Mouse (Mus musculus): ENCODE results near the gene Cpa5. TPM values are rescaled to one million over a fixed set of nuclear protein-coding genes. Genes with fewer than 3 reads are reported as not detected.

Gene Cpa5
- total RNA-seq, 2 experiments from 2014 or later: not detected

DNA sequence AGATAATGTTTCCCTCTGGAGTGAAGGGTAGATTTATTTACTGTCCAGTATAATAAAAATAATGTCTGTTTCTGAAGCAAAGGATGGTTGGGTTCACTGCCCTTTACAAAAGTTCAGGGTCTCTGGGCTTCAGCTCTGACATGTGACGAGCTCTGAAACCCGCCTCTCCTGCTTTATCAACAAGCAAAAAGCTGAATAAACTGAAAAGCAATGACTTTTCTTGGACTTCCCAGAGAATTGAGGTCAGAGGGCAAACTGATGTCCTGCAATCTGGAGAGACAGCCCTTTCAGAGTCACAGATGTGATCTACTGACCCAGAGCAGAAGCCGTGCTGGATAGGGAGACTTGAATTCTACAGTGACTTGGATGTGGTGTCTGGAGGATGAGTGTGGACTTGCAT, 10.8 kb upstream of the Cpa5 start:
- no peak for DNase-seq (ENCODE audit: low spot score in 2 of 2)
- intact Hi-C loops (cut with DNase I): no loop called here

DNA sequence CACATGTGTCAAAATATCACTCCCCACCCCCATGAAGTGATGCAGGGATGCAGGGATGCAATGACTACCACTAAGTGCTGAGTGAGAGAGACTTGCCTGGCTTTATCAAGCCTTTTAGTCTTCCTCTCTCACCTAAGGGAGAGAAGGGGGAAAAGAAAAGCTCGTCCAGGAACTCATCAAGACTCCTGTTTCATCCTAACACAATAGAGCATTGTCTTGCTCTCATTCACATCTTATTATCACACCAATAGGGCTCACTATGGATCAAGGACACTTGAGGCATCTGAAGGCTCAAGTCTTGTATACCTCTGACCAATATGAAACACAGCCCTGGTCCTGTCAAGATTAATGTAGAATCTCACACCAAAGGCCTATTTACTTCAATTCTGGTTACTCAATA, 9.8 kb upstream of the Cpa5 start:
- no peak for DNase-seq (ENCODE audit: low spot score in 2 of 2)

DNA sequence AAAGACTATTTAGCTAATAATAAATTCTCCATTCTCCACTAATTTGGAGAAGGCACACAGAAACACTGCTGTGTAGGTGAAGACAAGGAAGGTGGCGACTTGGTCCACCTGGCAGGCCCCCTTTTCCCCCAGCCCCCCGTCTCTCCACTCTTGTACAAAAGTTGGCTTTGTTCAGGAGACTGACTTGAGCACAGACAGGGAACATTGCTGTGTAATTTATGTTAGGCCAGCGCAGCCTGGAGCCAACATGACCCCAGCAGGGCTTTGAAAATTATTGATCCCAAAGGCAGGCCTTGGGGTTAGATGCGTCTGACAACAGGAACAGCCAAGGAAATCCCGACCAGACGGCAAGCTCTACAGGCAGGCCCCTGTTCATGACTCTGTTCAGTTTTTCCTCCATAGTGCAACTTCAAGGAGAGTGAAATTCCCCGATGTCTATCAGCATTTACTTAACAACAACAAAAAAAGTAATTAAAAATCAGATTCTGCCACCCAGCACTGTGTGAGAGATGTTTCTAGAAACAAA, 6.4 kb upstream of the Cpa5 start:
- DNase-seq (ENCODE audit: low spot score in 2 of 2): no peak
- intact Hi-C loops (cut with DNase I): no loop called here

More for the DNA sequence above, 9.8 kb upstream of the Cpa5 start:
- intact Hi-C loops (cut with DNase I): no loop called here

DNA sequence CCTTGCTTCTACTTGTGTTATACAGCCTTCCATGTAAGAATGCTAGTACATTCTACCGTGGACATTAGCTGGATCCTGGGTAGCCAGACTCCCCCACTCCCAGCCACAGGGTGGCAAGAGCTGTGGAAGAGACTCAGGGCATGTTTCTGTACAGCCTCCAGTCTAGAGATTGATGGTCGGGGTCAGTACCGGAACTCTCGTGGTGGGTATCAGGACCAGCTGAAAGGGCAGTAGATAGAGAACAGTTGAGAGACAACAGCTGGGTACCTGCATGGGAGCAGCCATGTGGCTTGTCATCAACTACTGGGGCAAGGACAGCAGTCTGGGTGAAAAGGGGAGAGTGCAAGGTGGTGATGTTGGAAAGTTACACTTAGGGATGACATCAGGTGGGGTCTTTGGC, 5.7 kb upstream of the Cpa5 start:
- intact Hi-C loops (cut with DNase I): no loop called here
- DNase-seq (ENCODE audit: low spot score in 2 of 2): no peak

DNA sequence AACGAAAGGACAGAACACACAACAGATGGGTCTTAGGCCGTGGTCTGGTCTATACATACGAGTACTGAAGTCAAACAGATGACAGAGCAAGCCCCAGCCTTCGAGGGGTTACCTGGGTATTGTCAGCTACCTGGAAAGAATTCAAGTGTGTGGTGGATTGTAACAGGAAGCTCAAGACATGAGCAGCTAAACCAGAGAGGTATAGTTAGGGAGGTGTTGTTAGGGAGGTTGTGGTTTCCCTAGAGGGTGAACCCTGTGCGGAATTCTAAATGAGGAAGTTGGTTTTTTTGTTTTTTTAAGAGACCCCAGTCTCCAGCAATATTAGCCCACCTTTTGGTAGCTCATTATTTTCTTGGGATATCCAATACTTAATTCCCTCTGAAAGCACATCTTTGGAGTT, 5.1 kb upstream of the Cpa5 start:
- DNase-seq (ENCODE audit: low spot score in 2 of 2): no peak
- intact Hi-C loops (cut with DNase I): no loop called here

DNA sequence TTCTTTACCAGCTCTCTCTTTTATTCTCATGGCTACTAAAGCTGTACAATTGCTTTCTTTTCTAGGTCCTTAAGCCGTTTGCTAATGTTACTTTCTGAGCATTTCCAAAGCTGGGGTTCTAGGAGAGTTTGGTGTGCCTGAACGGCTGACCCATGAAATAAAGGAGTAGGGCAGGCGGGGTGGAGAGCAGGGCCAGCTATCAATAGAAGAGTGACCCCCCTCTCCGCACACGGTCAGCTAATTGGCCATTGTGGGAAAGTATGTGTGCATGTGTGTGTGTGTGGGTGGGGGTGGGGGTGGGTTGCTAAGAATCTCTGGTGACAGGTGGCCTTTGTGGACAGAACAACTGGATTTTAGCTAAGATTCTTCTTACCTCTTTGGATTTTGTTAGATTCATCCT, 402 bp downstream of the Cpa5 start:
- intact Hi-C loops (cut with DNase I): no loop called here

DNA sequence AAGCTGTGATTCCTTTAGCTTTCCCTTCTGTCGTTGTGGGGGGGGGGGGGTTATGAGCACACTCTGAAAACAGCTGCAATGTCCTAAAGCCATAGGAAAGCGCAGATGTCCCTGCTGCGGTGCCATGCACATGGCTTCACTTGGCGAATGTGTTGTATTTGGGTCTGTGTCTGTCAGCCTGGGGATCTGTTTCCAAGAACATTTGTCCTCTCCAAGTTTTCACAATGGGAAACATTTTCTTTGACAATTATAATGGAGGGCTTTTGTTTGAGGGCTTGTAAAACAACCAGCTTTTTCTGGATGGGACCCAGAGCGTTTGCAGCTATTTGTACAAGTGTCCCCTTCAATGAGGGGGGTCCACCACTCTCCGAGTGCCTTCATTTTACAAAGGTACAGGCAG, 3.4 kb downstream of the Cpa5 start:
- intact Hi-C loops (cut with DNase I): no loop called here
- DNase-seq (ENCODE audit: low spot score in 2 of 2): no peak

More for the DNA sequence above, 402 bp downstream of the Cpa5 start:
- no peak for DNase-seq (ENCODE audit: low spot score in 2 of 2)

DNA sequence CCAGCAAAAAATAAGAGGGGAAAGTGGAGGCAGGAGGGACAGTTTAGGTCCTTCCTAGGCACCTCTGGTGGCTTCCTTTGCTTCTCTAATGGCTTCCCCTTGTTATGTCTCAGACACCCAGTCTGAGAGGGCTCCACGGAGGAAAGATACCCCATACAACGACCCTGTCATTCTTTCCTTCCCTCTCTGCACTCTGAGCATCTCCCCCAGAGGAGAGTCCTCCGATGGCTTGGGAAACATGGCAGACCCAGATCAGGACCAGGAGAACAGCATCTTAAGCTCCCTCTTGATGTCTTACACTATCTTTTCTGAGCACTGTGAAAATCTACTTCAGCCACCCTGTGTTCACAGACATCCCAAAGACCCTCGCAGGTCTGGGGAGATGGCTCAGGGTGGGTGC, 4.9 kb downstream of the Cpa5 start:
- DNase-seq (ENCODE audit: low spot score in 2 of 2): no peak
- intact Hi-C loops (cut with DNase I): no loop called here

DNA sequence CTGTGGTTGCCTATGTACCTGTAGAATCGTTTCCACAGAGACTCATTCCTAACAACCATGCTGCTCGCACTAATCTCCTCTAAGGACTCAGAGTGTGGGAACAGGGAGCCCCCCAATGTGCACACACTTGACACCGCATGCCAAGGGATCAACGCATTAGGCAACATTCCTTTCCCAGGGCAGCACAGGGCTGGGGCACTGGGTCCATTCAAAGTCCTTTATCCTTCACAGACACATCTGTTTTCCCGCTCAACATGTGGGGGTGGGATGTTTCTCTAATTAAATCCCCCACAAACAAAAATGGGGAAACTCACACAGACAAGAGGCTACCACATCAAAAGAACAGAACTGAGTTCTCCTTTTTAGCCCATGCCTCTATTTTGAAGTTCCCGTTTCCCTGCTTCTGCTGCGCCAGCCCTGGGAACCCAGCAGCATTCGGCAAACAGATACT, 5.7 kb downstream of the Cpa5 start:
- intact Hi-C loops (cut with DNase I): no loop called here
- DNase-seq (ENCODE audit: low spot score in 2 of 2): no peak

DNA sequence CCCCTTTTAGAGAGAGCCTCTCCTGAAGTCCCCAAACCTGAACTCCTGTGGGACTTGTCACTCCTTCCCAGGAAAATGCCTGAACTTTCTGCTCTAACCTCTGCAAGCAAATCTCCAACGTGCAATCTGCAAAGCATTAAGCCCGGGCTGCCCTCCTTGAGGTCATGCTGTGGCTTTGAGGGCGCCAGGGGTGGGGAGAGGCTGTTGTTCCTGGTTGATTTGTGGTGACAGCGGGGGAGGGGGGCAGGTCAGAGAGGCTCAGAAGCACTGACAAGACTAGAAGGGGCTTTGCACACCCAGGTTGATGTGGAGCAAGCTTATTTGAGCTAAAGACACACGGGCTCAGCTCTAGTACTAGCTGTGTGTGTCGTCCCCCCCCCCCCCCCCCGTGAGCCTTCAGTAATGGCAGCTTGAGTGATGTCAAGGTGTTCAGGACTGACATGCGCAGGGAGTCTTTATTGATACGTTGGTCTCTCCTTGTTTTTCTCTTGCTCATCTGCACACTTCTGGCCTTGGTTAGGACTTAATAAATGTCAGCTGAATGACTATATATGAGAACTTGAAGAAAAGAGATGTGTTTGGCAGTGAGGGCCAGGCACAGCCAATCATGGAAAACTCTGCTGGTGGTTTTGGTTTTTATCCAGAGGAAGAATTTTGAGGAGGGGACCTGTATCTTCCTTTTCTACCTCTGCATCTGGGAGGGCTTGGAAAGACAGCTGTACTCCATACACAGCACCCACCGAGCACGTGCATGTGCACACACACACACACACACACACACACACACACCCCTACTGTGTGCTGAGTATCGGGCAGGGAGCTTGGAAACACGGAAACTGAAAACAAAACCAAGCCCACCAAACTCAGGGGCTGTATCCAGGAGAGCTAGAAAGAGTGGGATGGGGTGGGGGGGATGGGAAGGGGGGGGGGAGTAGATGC, 6.5 kb downstream of the Cpa5 start:
- no peak for DNase-seq (ENCODE audit: low spot score in 2 of 2)

DNA sequence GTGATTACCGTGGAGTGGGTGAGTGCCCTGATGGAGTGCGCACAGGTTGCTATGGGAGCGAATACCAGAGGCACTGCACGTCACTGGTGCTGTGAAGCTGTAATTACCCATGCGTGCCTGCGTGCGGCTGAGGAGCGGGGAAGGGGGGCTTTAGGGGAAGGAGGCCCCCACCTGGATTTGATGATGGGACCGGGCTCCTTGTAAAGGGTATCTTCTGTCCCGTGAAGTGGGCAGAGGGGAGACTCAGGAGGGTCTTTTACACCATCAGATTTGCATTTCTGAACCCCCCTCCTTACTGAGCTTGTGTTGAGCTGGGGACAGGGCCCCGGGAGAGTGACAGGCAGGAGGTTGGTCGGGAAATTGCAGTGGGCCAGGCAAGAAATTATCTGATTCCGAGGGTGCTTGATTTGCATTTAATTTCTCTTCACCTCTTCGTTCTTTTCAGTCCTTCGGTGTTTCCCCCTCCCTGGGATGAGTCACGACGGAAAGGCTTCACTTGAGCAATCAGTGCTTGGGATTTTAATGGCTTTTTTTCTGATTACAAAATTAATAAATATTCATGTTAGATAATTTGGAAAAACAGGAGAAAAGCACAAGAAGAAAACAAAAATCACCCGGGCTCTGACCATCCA, 7.3 kb downstream of the Cpa5 start:
- DNase-seq (ENCODE audit: low spot score in 2 of 2): peak; percentile 50 to 63
- intact Hi-C loops (cut with DNase I): loop anchor here (1.0 kb wide), 2 partner anchors 46 to 67 kb away; no protein-coding TSS in a partner anchor

More for the DNA sequence above, 6.5 kb downstream of the Cpa5 start:
- intact Hi-C loops (cut with DNase I): loop anchor here (1.0 kb wide), 1 partner anchor 66 kb away; no protein-coding TSS in a partner anchor

DNA sequence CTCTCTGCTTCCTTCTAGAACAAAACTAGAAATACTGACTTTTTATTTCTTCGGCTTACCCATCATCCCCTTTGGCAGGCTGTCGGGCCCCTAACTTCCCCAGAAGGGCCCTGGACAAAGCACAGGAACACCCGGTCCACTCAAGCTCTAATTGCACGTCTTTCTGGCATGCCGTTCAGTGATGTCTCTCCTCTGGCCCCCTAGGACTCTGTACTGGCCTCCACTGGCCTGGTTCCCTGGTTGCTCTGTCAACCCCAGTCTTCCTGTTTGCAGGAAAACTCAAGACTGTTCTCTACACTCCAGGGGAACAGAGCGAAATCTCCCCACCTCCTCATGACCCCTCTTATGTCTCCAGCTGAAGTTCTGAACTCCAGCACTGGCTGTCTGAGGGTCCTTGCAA, 7.9 kb downstream of the Cpa5 start:
- intact Hi-C loops (cut with DNase I): loop anchor here (1.0 kb wide), 1 partner anchor 46 kb away; no protein-coding TSS in a partner anchor
- DNase-seq (ENCODE audit: low spot score in 2 of 2): no peak

DNA sequence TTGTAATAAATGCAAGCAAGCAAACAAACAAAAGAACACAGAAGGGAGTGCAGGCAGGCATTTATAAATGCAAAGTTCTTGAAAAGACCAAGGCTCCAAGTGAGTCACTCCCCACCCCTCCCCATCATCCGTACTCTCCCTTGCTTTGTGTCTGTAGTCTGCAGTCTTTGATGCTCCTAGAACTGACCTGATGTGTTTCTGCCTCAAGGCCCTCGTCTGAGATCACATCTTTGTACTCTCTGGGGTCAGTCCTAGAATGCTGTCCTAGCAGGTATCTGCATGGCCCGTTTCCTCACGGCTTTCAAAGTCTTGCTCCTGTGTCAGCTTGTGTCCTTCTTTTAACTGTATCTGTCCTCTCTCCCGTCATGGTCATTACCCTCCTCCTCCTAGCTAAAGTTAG, 8.8 kb downstream of the Cpa5 start:
- intact Hi-C loops (cut with DNase I): no loop called here
- no peak for DNase-seq (ENCODE audit: low spot score in 2 of 2)

DNA sequence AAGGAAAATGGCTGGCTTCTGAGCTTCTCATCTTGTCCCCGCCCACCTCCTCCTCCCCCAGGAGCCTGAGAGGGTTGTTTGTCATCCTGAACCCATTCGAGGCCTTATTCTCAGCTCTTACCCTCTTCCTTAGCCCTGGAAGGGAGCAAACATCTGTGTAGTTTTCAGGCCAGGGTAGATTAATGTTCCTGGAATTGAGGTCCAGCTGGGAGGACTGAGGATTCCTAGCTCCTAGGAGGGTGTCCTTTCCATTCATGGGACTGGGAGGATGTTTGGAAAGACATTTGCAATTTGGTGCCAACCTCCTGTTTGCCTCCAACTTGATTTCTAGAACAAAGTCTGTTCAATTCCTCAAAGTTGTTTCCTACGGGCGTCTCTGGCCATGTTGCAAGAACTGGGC, 9.8 kb downstream of the Cpa5 start:
- DNase-seq (ENCODE audit: low spot score in 2 of 2): no peak
- intact Hi-C loops (cut with DNase I): no loop called here

DNA sequence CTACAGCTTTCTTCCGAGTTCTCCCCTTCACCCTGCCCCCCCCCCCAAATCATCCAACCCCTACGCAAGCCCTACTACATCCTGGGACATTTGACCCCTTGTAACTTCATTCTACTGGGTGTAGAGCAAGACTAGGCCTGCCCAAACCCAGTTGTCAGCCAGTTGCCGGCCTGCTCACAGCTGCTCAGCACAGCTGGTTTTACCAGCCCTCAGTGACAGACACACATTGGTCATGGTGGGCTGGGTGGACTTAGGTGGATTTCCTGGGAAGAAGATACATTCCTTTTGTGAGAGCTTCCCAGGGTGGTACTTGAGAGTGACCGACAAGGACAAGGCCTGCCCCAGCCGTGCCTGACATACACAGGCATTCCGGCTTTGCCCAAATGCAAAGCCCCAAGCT, 10.2 kb downstream of the Cpa5 start:
- intact Hi-C loops (cut with DNase I): no loop called here
- no peak for DNase-seq (ENCODE audit: low spot score in 2 of 2)

DNA sequence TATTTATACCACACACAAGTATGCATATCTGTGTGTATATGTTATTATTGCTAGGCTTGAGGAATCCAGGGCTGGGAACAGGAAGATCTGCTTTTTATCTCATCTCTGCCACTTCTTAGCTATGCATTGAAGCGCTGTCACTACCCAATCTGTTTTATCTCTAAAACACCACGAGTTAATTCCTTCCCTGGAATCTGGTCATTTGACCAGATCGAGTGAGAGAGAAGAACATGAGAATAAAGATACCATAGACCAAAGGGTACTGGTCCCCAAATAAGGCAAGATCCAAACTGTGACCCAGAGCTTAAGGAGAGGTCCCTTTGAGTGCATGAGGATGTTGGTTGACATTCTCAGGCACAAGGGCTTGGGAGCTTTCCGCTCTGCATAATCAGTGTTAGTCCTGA, 11.2 kb downstream of the Cpa5 start:
- no peak for DNase-seq (ENCODE audit: low spot score in 2 of 2)
- intact Hi-C loops (cut with DNase I): no loop called here

DNA sequence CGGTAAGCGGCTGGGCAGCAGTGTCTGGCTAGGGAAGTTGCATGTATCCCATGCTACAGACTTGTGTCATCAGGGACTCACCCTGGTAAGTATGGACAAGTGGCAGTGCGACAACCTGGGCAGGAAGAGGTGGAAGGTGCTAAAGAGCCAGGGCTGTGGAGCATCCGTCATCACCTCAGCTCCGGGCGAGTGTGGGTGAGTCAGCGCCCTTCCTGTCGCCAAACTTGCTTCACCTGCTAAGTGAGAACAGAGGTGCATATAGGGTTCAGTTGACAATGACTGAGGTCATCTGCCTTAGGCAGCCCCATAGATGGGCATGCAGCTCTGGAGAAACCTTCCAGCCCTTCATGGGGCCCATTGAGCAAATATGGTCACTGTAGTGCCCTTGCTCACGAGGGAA, 14.0 kb downstream of the Cpa5 start:
- no peak for DNase-seq (ENCODE audit: low spot score in 2 of 2)
- intact Hi-C loops (cut with DNase I): no loop called here

DNA sequence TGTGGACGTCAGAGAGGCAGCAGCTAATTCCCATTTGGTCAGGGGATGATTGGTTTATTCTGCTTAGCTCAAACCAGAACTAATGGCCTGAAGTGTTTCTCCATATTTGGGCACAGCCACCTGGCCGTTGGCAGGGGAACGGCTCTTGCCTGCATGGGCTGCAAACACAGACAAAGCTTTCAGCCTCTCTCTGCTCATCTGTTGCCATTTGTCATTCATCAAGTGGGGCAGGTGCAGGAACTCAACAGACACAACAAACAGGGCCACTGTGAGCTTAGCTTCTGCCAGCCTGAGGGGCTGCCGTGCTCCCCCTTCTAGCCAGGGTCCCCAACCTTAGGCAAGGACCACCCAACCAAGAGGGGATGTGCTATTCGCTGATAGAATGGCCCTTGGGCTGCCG, 17.3 kb downstream of the Cpa5 start:
- no peak for DNase-seq (ENCODE audit: low spot score in 2 of 2)
- intact Hi-C loops (cut with DNase I): no loop called here

DNA sequence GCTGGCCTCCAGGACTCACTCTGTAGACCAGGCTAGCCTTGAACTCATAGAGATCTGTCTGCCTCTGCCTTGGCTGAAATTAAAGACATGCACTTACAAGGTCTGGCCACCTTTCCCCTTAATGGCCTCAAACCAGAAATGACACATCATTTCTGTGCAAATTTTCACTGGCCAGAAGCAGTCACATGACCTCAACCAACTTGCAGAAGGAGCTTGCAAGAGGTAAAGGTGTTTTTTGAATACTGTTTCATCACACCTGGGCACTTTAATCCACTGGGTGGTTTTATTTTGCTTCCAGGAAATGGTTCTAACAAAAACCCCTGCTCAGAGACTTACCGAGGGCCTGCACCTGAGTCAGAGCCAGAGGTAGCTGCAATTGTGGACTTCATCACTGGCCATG, 19.2 kb downstream of the Cpa5 start:
- DNase-seq (ENCODE audit: low spot score in 2 of 2): no peak
- intact Hi-C loops (cut with DNase I): no loop called here

DNA sequence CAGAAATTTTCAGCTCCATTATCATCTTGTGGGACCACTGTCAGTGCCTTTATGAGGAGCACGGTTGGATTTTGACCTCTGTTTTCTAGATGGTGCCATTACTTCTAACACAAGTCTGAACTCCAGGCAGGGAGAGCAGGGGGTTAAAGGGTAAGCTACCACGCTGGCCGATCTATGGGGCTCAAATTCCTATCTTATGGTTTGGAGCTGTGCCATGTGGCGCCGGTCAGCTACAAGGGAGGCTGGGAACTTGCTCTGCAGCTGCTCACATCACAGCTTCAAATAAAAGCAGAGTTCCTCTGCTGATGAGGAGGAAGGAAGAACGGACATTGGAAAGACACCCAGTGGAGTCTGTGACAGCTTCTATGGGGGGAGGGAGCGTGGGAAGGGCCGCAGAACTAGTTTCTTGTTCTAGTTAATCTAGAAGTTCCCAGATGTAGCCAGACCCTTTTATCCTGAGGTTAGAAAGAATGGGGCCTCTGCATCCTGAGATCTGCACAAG, 24.6 kb downstream of the Cpa5 start:
- DNase-seq (ENCODE audit: low spot score in 2 of 2): no peak
- intact Hi-C loops (cut with DNase I): no loop called here
